Mouse (Mus musculus): Measurements from ENCODE around the gene Podnl1. TPM values are rescaled to one million over a fixed set of nuclear protein-coding genes. Genes with fewer than 3 reads are reported as not detected.

The Podnl1 gene
- total and polyA plus RNA-seq, 3 experiments: 0.05 TPM; not detected in 2

DNA sequence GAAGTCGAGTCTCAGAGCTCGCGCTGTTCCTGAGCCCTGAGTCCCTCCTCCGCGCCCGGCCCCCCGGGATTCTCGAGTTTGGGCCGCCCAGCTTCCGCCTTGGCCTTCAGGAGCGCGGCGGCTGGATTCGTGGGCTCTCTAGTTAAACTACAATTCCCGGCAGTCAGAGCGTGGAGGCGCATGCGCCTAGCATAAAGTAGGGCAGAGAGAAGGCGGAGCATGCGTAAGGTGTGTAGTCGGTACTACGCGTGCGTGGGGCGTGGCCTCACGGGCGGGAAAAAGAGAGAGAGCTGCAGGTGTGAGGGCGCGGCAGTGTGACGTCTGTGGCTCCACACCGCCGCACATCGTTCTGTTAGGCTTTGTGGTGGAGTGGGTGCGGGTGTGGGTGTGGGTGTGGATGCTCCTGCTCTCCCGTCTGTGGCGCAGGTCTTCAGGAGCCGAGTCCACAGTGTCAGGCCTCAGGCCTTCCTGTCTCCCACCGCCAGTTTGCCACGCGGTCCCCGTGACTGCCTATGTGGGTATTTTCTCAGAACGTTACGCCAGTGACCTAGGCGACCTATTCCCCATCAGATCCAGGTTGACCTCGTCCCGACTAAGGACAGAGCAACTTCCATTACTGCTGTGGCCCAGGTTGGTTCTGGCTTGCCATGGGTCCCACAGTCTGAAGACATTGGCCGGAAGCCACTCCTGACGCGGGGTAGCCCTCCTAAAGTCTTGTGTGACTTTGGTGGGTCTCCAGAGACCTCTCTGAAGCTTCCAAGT is 22.2 kb downstream of the Podnl1 start, which contains the start of the genes Cc2d1a and 4930432K21Rik:
Cc2d1a (minus strand) TSS at position 168 of the 762 bp plus-strand sequence.
4930432K21Rik (plus strand) TSS at position 257 of the 762 bp plus-strand sequence.
- peak; percentile 70 for ATAC-seq (ENCODE audit: extremely low read depth, insufficient number of reproducible peaks, low FRiP score, poor library complexity, severe bottlenecking)
- H3K36me3 ChIP-seq (replicated peaks): peaks cover 31% of the 10 kb centered on the region
- peaks cover 27% of the 10 kb centered on the region for H3K4me1 ChIP-seq (ENCODE audit: insufficient read depth, low read depth, low read length)
- H3K27me3 ChIP-seq (ENCODE audit: insufficient read depth, low read length): peaks cover 10% of the 10 kb centered on the region
- TF ChIP-seq GATA1 (IDR thresholded peaks at IDR 0.05; ENCODE audit: borderline replicate concordance, low read length): no peak
- no peak for TF ChIP-seq CTCF (IDR thresholded peaks at IDR 0.05; ENCODE audit: low read depth, low read length)
- no peak for TF ChIP-seq GATA2 (IDR thresholded peaks at IDR 0.05; ENCODE audit: borderline replicate concordance, low read depth, low read length)
- no peak for TF ChIP-seq TAL1 (conservative IDR thresholded peaks at IDR 0.05; ENCODE audit: low read depth, low read length)
- no peak for TF ChIP-seq POLR2AphosphoS5 (IDR thresholded peaks at IDR 0.05; ENCODE audit: insufficient replicate concordance, low read depth, low read length)
- DNase-seq (ENCODE audit: low spot score): peak; percentile 95
- H3K4me3 ChIP-seq (ENCODE audit: low read depth, low read length): peak within 1 kb of the TSS; percentile 83
- no peaks in the 10 kb centered on the region for H3K9me3 ChIP-seq (replicated peaks)

DNA sequence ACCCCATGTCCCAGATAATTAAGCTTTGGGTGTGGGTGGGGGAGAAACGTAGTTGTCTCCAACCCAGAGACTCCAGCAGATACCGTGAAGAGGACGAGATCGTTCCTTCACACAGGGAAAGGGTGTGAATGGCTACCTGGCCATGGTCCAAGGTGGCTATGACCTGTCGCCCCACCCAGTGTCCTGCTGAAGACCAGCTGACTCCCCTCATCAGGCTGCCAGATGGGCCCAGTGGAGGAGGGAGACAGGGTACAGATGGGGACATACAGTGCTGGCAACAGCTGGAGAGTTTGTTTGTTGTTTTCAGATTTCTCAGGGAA is 22.7 kb downstream of the Podnl1 start:
- no peaks in the 10 kb centered on the region for H3K9me3 ChIP-seq (replicated peaks)
- H3K4me3 ChIP-seq (ENCODE audit: low read depth, low read length): no peak overlapping the region
- no peak for ATAC-seq (ENCODE audit: extremely low read depth, insufficient number of reproducible peaks, low FRiP score, poor library complexity, severe bottlenecking)
- peaks cover 26% of the 10 kb centered on the region for H3K36me3 ChIP-seq (replicated peaks)
- peaks cover 27% of the 10 kb centered on the region for H3K4me1 ChIP-seq (ENCODE audit: insufficient read depth, low read depth, low read length)
- DNase-seq (ENCODE audit: low spot score): no peak
- H3K27me3 ChIP-seq (ENCODE audit: insufficient read depth, low read length): peaks cover 10% of the 10 kb centered on the region
- no peak for TF ChIP-seq POLR2AphosphoS5 (IDR thresholded peaks at IDR 0.05; ENCODE audit: insufficient replicate concordance, low read depth, low read length)
- TF ChIP-seq CTCF (IDR thresholded peaks at IDR 0.05; ENCODE audit: low read depth, low read length): no peak
- TF ChIP-seq GATA1 (IDR thresholded peaks at IDR 0.05; ENCODE audit: borderline replicate concordance, low read length): no peak
- TF ChIP-seq TAL1 (conservative IDR thresholded peaks at IDR 0.05; ENCODE audit: low read depth, low read length): no peak
- no peak for TF ChIP-seq GATA2 (IDR thresholded peaks at IDR 0.05; ENCODE audit: borderline replicate concordance, low read depth, low read length)

DNA sequence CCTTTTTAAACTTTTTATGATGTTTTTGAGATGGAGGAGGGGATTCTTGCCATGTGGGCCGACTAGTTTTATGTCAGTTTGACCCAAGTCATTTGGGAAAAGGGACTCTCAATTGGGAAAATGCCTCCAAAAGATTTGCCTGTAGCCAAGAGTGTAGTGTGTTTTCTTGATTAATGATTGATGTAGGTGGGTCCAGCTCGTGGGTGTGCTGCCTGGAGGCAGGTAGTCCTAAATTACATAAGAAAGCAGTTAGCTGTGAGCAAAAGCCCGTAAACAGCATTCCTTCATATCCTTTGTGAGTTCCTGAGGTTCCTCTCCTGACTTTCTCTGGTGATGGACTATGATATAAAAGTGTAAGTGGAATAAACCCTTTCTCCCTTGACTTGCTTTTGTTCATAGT is 23.4 kb downstream of the Podnl1 start:
- ATAC-seq (ENCODE audit: extremely low read depth, insufficient number of reproducible peaks, low FRiP score, poor library complexity, severe bottlenecking) (no peak), DNase-seq (ENCODE audit: low spot score) (no peak)
- Histone ChIP-seq H3K4me3 (ENCODE audit: low read depth, low read length) (no peak overlapping the region), H3K9me3 (replicated peaks) (no peaks in the 10 kb centered on the region), H3K4me1 (ENCODE audit: insufficient read depth, low read depth, low read length) (peaks cover 27% of the 10 kb centered on the region), H3K27me3 (ENCODE audit: insufficient read depth, low read length) (peaks cover 10% of the 10 kb centered on the region), H3K36me3 (replicated peaks) (peaks cover 19% of the 10 kb centered on the region)
- TF ChIP-seq CTCF (IDR thresholded peaks at IDR 0.05; ENCODE audit: low read depth, low read length) (no peak), GATA1 (IDR thresholded peaks at IDR 0.05; ENCODE audit: borderline replicate concordance, low read length) (no peak), GATA2 (IDR thresholded peaks at IDR 0.05; ENCODE audit: borderline replicate concordance, low read depth, low read length) (no peak), TAL1 (conservative IDR thresholded peaks at IDR 0.05; ENCODE audit: low read depth, low read length) (no peak)

DNA sequence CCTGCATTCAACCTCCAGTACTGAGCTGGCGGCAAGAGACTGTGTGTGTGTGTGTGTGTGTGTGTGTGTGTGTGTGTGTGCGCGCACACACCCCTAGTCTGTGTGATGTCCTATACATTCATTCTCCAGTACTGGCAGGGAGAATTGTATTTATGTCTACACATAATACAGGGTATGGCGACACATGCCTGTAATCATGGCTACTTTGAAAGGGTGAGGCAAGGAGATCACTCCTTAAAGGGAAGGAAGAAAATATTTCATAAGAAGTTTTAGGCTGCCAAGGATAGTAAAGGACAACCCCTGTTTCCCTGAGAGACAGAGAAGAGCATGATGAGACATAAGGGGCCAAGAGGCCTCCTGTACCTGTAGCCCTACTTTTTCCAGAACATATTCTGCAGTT is 31.8 kb downstream of the Podnl1 start:
- peaks cover 38% of the 10 kb centered on the region for H3K27me3 ChIP-seq (ENCODE audit: insufficient read depth, low read length)
- ATAC-seq (ENCODE audit: extremely low read depth, insufficient number of reproducible peaks, low FRiP score, poor library complexity, severe bottlenecking) (no peak), DNase-seq (ENCODE audit: low spot score) (no peak)
- TF ChIP-seq TAL1 (conservative IDR thresholded peaks at IDR 0.05; ENCODE audit: low read depth, low read length) (no peak), CTCF (IDR thresholded peaks at IDR 0.05; ENCODE audit: low read depth, low read length) (no peak), GATA2 (IDR thresholded peaks at IDR 0.05; ENCODE audit: borderline replicate concordance, low read depth, low read length) (no peak), POLR2AphosphoS5 (IDR thresholded peaks at IDR 0.05; ENCODE audit: insufficient replicate concordance, low read depth, low read length) (no peak)
- H3K4me1 ChIP-seq (ENCODE audit: insufficient read depth, low read depth, low read length): no peaks in the 10 kb centered on the region
- H3K9me3 ChIP-seq (replicated peaks): no peaks in the 10 kb centered on the region
- H3K4me3 ChIP-seq (ENCODE audit: low read depth, low read length): no peak overlapping the region
- H3K36me3 ChIP-seq (replicated peaks): no peaks in the 10 kb centered on the region

DNA sequence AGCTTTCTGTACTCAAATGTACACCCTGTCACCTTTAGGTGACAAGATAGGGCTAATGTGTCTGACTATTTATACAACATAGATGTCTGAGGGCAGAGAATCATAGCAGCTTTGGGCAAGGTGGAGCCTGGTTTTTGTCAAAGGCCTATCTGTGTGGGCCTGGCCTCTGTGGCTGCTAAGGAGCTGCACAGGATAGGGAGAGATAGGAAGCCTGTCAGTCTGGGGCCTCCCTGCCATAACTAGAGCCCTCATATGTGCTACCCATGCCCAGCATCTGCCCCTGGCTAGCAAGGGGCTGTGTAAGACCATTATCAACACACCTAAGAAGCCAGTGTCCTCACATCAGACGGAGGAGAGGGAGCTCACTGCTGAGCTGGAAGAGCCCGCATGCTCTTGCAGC is 41.9 kb downstream of the Podnl1 start:
- Histone ChIP-seq H3K4me3 (ENCODE audit: low read depth, low read length) (no peak overlapping the region), H3K4me1 (ENCODE audit: insufficient read depth, low read depth, low read length) (no peaks in the 10 kb centered on the region), H3K27me3 (ENCODE audit: insufficient read depth, low read length) (peaks cover 31% of the 10 kb centered on the region), H3K36me3 (replicated peaks) (no peaks in the 10 kb centered on the region), H3K9me3 (replicated peaks) (no peaks in the 10 kb centered on the region)
- DNase-seq (ENCODE audit: low spot score): no peak
- TF ChIP-seq CTCF (IDR thresholded peaks at IDR 0.05; ENCODE audit: low read depth, low read length) (no peak), TAL1 (conservative IDR thresholded peaks at IDR 0.05; ENCODE audit: low read depth, low read length) (no peak), GATA1 (IDR thresholded peaks at IDR 0.05; ENCODE audit: borderline replicate concordance, low read length) (no peak), POLR2AphosphoS5 (IDR thresholded peaks at IDR 0.05; ENCODE audit: insufficient replicate concordance, low read depth, low read length) (no peak), GATA2 (IDR thresholded peaks at IDR 0.05; ENCODE audit: borderline replicate concordance, low read depth, low read length) (no peak)
- ATAC-seq (ENCODE audit: extremely low read depth, insufficient number of reproducible peaks, low FRiP score, poor library complexity, severe bottlenecking): no peak

DNA sequence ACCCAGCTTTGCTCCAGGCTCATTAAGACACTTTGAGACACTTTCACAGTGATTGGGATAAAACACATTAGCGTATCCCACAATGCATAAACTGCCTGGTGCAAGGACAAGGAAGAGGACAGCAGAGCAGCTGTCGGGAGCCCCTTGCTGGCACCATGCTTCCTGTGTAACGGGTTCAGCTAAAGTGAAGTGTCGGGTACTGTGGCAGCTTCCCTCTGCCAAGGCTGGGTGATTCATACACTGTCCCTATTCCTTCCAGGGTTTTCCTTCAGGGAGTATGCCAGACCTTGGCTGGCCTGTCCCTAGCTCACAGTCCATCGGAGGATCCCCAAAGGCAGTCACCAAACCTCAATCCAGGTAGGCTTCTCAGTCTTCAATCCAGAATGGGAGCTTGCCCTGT is 44.3 kb downstream of the Podnl1 start:
- DNase-seq (ENCODE audit: low spot score): no peak
- TF ChIP-seq POLR2AphosphoS5 (IDR thresholded peaks at IDR 0.05; ENCODE audit: insufficient replicate concordance, low read depth, low read length): no peak
- no peak for TF ChIP-seq TAL1 (conservative IDR thresholded peaks at IDR 0.05; ENCODE audit: low read depth, low read length)
- TF ChIP-seq GATA1 (IDR thresholded peaks at IDR 0.05; ENCODE audit: borderline replicate concordance, low read length): no peak
- TF ChIP-seq CTCF (IDR thresholded peaks at IDR 0.05; ENCODE audit: low read depth, low read length): no peak
- no peak for TF ChIP-seq GATA2 (IDR thresholded peaks at IDR 0.05; ENCODE audit: borderline replicate concordance, low read depth, low read length)
- H3K4me1 ChIP-seq (ENCODE audit: insufficient read depth, low read depth, low read length): no peaks in the 10 kb centered on the region
- H3K36me3 ChIP-seq (replicated peaks): no peaks in the 10 kb centered on the region
- no peaks in the 10 kb centered on the region for H3K9me3 ChIP-seq (replicated peaks)
- H3K4me3 ChIP-seq (ENCODE audit: low read depth, low read length): no peak overlapping the region
- peaks cover 43% of the 10 kb centered on the region for H3K27me3 ChIP-seq (ENCODE audit: insufficient read depth, low read length)
- no peak for ATAC-seq (ENCODE audit: extremely low read depth, insufficient number of reproducible peaks, low FRiP score, poor library complexity, severe bottlenecking)

Measured in G1E (cell line).